Mouse (Mus musculus): ENCODE measurements at regions not wholly inside any gene's neighbourhood (a gene's known extent, or its start where the extent isn't known, plus 50 kb on each side); places are given as distances from the start of the nearest gene placed in this dataset.

- no peak for DNase-seq (ENCODE audit: inconsistent ontology term)
These were observed 1215.9 kb upstream of the A1bg start for GRCm38 (mm10) chr15:62138701-62139100.

- no peak for DNase-seq (ENCODE audit: inconsistent ontology term)
These were observed 1214.3 kb upstream of the A1bg start for GRCm38 (mm10) chr15:62136932-62137594.

- DNase-seq (ENCODE audit: inconsistent ontology term): no peak
These were observed 1212.0 kb upstream of the A1bg start for GRCm38 (mm10) chr15:62134835-62135234.

- DNase-seq (ENCODE audit: inconsistent ontology term): no peak
These were observed 1211.5 kb upstream of the A1bg start for GRCm38 (mm10) chr15:62134308-62134707.

- no peak for DNase-seq (ENCODE audit: inconsistent ontology term)
These were observed 1210.1 kb upstream of the A1bg start for GRCm38 (mm10) chr15:62132895-62133294.

GRCm38 (mm10) chr15:62131686-62132085 is 1208.9 kb upstream of the A1bg start:
- DNase-seq (ENCODE audit: inconsistent ontology term): no peak

GRCm38 (mm10) chr15:62130530-62130929 is 1207.7 kb upstream of the A1bg start:
- DNase-seq (ENCODE audit: inconsistent ontology term): no peak

GRCm38 (mm10) chr15:62128546-62129212 is 1205.9 kb upstream of the A1bg start:
- DNase-seq (ENCODE audit: inconsistent ontology term): no peak

- DNase-seq (ENCODE audit: inconsistent ontology term): peak; percentile 45
These were observed 1204.9 kb upstream of the A1bg start for GRCm38 (mm10) chr15:62127602-62128158.

GRCm38 (mm10) chr15:62125718-62126117 is 1202.9 kb upstream of the A1bg start:
- no peak for DNase-seq (ENCODE audit: inconsistent ontology term)

GRCm38 (mm10) chr15:62123756-62124155 is 1200.9 kb upstream of the A1bg start:
- DNase-seq (ENCODE audit: inconsistent ontology term): peak; percentile 62

GRCm38 (mm10) chr15:62122265-62123023 is 1199.6 kb upstream of the A1bg start:
- no peak for DNase-seq (ENCODE audit: inconsistent ontology term)

- DNase-seq (ENCODE audit: inconsistent ontology term): no peak
These were observed 1198.9 kb upstream of the A1bg start for GRCm38 (mm10) chr15:62121696-62122095.

GRCm38 (mm10) chr15:62120735-62121134 is 1197.9 kb upstream of the A1bg start:
- no peak for DNase-seq (ENCODE audit: inconsistent ontology term)

GRCm38 (mm10) chr15:62118997-62119396 is 1196.2 kb upstream of the A1bg start:
- DNase-seq (ENCODE audit: inconsistent ontology term): peak; percentile 74

- no peak for DNase-seq (ENCODE audit: inconsistent ontology term)
These were observed 1193.4 kb upstream of the A1bg start for GRCm38 (mm10) chr15:62116184-62116583.

GRCm38 (mm10) chr15:62114815-62115214 is 1192.0 kb upstream of the A1bg start:
- no peak for DNase-seq (ENCODE audit: inconsistent ontology term)

- no peak for DNase-seq (ENCODE audit: inconsistent ontology term)
These were observed 1189.3 kb upstream of the A1bg start for GRCm38 (mm10) chr15:62112151-62112550.

- DNase-seq (ENCODE audit: inconsistent ontology term): no peak
These were observed 1185.2 kb upstream of the A1bg start for GRCm38 (mm10) chr15:62107976-62108375.

GRCm38 (mm10) chr15:62106518-62106975 is 1183.7 kb upstream of the A1bg start:
- DNase-seq (ENCODE audit: inconsistent ontology term): peak; percentile 85

- DNase-seq (ENCODE audit: inconsistent ontology term): no peak
These were observed 1182.7 kb upstream of the A1bg start for GRCm38 (mm10) chr15:62105483-62105882.

- DNase-seq (ENCODE audit: inconsistent ontology term): peak; percentile 73
These were observed 1181.8 kb upstream of the A1bg start for GRCm38 (mm10) chr15:62104653-62105052.

Measured in Muller cell, postnatal 12 days (primary cell).